Mouse (Mus musculus): ENCODE data around the gene Slco1a6.

Gene Slco1a6

DNA sequence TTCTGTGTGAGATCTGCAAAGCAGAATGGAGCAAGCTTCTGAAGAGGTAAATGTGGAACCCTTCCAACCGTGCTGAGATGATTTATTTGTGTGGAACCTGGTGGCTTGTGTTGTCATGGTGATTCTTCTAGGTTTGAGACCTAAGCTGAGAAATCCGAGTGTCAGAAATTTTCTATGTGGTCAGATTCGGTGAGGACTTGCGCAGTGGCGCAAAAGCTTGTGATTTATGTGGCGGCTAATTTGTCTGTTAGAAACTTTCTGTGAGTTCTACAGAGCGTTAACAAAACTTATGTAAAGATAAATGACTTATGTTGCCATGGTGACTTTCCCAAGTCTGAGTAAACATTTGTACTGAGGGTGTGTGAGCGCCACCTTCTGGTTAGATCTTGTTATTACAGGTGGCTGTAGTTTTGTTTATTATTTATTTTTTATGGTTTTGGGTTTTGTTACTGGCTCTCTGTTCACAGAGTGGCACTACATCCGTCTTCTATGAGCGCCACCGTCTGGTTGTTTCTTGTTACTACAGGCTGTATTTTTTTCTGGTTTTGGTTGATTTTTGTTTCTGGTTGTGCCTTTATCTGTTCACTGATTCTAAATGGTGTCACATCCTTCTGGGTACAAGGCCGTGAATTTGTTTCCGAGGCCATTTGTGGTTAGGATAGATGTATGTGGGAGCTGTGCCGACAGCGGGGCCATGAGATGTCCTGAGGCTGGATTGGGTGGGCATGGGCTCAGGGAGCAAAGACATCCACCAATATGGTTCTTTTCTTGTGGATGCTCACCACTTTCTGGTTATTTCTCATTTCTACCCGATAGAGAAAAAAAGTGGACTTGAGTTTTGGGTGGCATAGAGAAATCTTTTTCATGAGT, 167.8 kb downstream of the Slco1a6 start:
- ATAC-seq (ENCODE audit: insufficient number of reproducible peaks, low FRiP score, low TSS enrichment), result 0 out of 2 replicates have a peak, but pooled peaks have one; percentile 31

DNA sequence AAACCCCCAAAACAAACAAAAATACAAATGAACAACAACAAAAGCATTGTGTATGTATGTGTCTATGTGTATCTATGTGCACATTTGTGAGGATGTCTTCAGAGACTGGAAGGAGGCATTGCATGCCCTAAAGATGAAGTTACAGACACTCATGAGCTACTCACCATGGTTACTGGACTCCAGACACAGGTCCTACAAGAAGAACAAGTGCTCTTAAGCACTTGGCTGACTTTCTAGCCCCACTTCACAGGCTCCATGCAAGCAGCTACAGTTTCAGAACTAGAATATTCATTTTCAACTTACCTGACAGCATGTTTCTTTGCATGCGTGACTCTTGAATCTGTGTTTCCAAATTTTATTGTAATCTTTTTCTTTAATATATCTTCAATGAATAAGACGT, 172.6 kb downstream of the Slco1a6 start:
- ATAC-seq (ENCODE audit: insufficient number of reproducible peaks, low FRiP score, low TSS enrichment), result no peak

Measured in cerebellum, adult (tissue).